Mouse (Mus musculus): ENCODE measurements at regions not wholly inside any gene's neighbourhood (a gene's known extent, or its start where the extent isn't known, plus 50 kb on each side); places are given as distances from the start of the nearest gene placed in this dataset.

- Histone ChIP-seq H3K4me3 (ENCODE audit: low read depth, low read length) (no peak overlapping the region), H3K36me3 (ENCODE audit: control insufficient read depth, insufficient read depth, low read length) (no peaks in the 10 kb centered on the region), H3K27me3 (replicated peaks; ENCODE audit: control insufficient read depth, insufficient read depth, low read length) (no peaks in the 10 kb centered on the region), H3K4me1 (replicated peaks; ENCODE audit: control insufficient read depth, insufficient read depth, low read length) (no peaks in the 10 kb centered on the region), H3K9ac (ENCODE audit: low read length) (no peak overlapping the region), H3K27ac (ENCODE audit: low read depth) (no peak overlapping the region), H3K9me3 (ENCODE audit: control insufficient read depth, low read length) (peaks cover 3% of the 10 kb centered on the region; the same call in 1 of the 2 replicates), H3K4me2 (ENCODE audit: low read length) (no peak overlapping the region)
- DNase-seq (ENCODE audit: low spot score) (no peak), ATAC-seq (replicated peaks; ENCODE audit: low FRiP score, low TSS enrichment, low read depth) (no peak)
- 79% methylated on average over 7 of the region's 7 CpGs for WGBS
Measured at GRCm38 (mm10) chr8:92302694-92303093, 54.7 kb upstream of the Irx5 start.

DNA sequence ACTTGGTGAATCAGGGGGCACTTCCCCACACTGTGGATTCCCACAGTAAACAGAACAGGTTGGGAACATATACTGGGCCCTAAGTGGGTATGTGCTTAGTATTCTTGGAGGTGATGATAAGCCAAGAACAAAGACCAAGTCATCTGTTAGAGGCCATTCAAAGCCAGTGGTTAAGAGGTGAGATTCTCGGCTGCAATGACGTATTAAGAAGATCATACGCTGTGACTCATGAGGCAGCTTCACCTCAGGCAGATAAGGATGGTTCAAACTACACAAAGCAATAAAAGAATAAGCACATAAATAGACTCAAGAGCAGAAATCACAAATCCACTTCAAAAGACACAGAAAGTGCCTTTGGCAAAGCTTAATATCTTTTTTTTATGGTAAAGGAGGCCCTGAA, 56.4 kb upstream of the Irx5 start:
- peaks cover 3% of the 10 kb centered on the region; the same call in 1 of the 2 replicates for H3K9me3 ChIP-seq (ENCODE audit: control insufficient read depth, low read length)
- no peak for DNase-seq (ENCODE audit: low spot score)
- no peaks in the 10 kb centered on the region for H3K36me3 ChIP-seq (ENCODE audit: control insufficient read depth, insufficient read depth, low read length)
- no peak for ATAC-seq (replicated peaks; ENCODE audit: low FRiP score, low TSS enrichment, low read depth)
- no peak overlapping the region for H3K9ac ChIP-seq (ENCODE audit: low read length)
- H3K4me2 ChIP-seq (ENCODE audit: low read length) = no peak overlapping the region
- 87% methylated on average over 3 of the region's 3 CpGs for WGBS
- no peak overlapping the region for H3K27ac ChIP-seq (ENCODE audit: low read depth)
- H3K4me3 ChIP-seq (ENCODE audit: low read depth, low read length) = no peak overlapping the region
- H3K4me1 ChIP-seq (replicated peaks; ENCODE audit: control insufficient read depth, insufficient read depth, low read length) = no peaks in the 10 kb centered on the region
- H3K27me3 ChIP-seq (replicated peaks; ENCODE audit: control insufficient read depth, insufficient read depth, low read length) = no peaks in the 10 kb centered on the region

GRCm38 (mm10) chr8:92286841-92287811, 70.3 kb upstream of the Irx5 start:
- 41% methylated on average over 26 of the region's 26 CpGs for WGBS
- Histone ChIP-seq H3K4me1 (replicated peaks; ENCODE audit: control insufficient read depth, insufficient read depth, low read length) (no peaks in the 10 kb centered on the region), H3K4me3 (ENCODE audit: low read depth, low read length) (no peak overlapping the region), H3K36me3 (ENCODE audit: control insufficient read depth, insufficient read depth, low read length) (no peaks in the 10 kb centered on the region), H3K4me2 (ENCODE audit: low read length) (no peak overlapping the region), H3K27ac (ENCODE audit: low read depth) (no peak overlapping the region), H3K9ac (ENCODE audit: low read length) (no peak overlapping the region), H3K9me3 (ENCODE audit: control insufficient read depth, low read length) (no peaks in the 10 kb centered on the region), H3K27me3 (replicated peaks; ENCODE audit: control insufficient read depth, insufficient read depth, low read length) (peaks cover 14% of the 10 kb centered on the region; the same call in 1 of the 2 replicates)
- ATAC-seq (replicated peaks; ENCODE audit: low FRiP score, low TSS enrichment, low read depth) (no peak), DNase-seq (ENCODE audit: low spot score) (no peak)

- Histone ChIP-seq H3K4me1 (replicated peaks; ENCODE audit: control insufficient read depth, insufficient read depth, low read length) (no peaks in the 10 kb centered on the region), H3K9me3 (ENCODE audit: control insufficient read depth, low read length) (no peaks in the 10 kb centered on the region), H3K27me3 (replicated peaks; ENCODE audit: control insufficient read depth, insufficient read depth, low read length) (no peaks in the 10 kb centered on the region), H3K9ac (ENCODE audit: low read length) (no peak overlapping the region), H3K4me2 (ENCODE audit: low read length) (no peak overlapping the region), H3K4me3 (ENCODE audit: low read depth, low read length) (no peak overlapping the region), H3K27ac (ENCODE audit: low read depth) (no peak overlapping the region), H3K36me3 (ENCODE audit: control insufficient read depth, insufficient read depth, low read length) (no peaks in the 10 kb centered on the region)
- 92% methylated on average over 5 of the region's 5 CpGs for WGBS
- DNase-seq (ENCODE audit: low spot score) (no peak), ATAC-seq (replicated peaks; ENCODE audit: low FRiP score, low TSS enrichment, low read depth) (no peak)
Measured at GRCm38 (mm10) chr8:92275755-92276154, 81.7 kb upstream of the Irx5 start.

- ATAC-seq (replicated peaks; ENCODE audit: low FRiP score, low TSS enrichment, low read depth) (no peak), DNase-seq (ENCODE audit: low spot score) (no peak)
- no peak overlapping the region for H3K4me3 ChIP-seq (ENCODE audit: low read depth, low read length)
- WGBS = 91% methylated on average over 1 of the region's 1 CpGs
- H3K9ac ChIP-seq (ENCODE audit: low read length) = no peak overlapping the region
- H3K9me3 ChIP-seq (ENCODE audit: control insufficient read depth, low read length) = 0 out of 2 replicates have a peak, but pooled peaks cover 5% of the 10 kb centered on the region
- no peaks in the 10 kb centered on the region for H3K27me3 ChIP-seq (replicated peaks; ENCODE audit: control insufficient read depth, insufficient read depth, low read length)
- H3K4me2 ChIP-seq (ENCODE audit: low read length) = no peak overlapping the region
- no peaks in the 10 kb centered on the region for H3K36me3 ChIP-seq (ENCODE audit: control insufficient read depth, insufficient read depth, low read length)
- no peak overlapping the region for H3K27ac ChIP-seq (ENCODE audit: low read depth)
- no peaks in the 10 kb centered on the region for H3K4me1 ChIP-seq (replicated peaks; ENCODE audit: control insufficient read depth, insufficient read depth, low read length)
Measured at GRCm38 (mm10) chr8:92272726-92273125, 84.7 kb upstream of the Irx5 start.

DNA sequence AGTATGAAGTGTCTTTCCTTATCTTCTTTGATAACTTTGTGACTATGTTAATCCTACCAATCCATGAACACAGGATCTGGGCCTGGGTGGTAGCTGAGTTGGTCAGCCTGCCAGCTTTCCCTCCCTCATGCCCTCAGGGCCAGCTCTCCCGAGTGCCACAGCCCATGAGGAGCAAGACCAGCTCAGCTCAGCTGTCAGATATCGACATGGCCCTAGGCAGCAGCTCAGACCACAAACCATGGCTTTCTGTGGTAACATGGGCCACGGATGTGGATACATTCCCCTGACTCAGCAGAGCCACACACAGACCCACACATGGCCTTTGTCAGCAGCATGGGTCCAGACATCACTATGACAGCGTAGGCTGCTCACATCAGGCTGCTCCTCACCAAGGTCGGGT, 85.4 kb upstream of the Irx5 start:
- no peak for ATAC-seq (replicated peaks; ENCODE audit: low FRiP score, low TSS enrichment, low read depth)
- 74% methylated on average over 5 of the region's 5 CpGs for WGBS
- DNase-seq (ENCODE audit: low spot score) = no peak
- Histone ChIP-seq H3K4me3 (ENCODE audit: low read depth, low read length) (no peak overlapping the region), H3K27ac (ENCODE audit: low read depth) (no peak overlapping the region), H3K4me2 (ENCODE audit: low read length) (no peak overlapping the region), H3K36me3 (ENCODE audit: control insufficient read depth, insufficient read depth, low read length) (no peaks in the 10 kb centered on the region), H3K4me1 (replicated peaks; ENCODE audit: control insufficient read depth, insufficient read depth, low read length) (no peaks in the 10 kb centered on the region), H3K9ac (ENCODE audit: low read length) (no peak overlapping the region), H3K27me3 (replicated peaks; ENCODE audit: control insufficient read depth, insufficient read depth, low read length) (no peaks in the 10 kb centered on the region), H3K9me3 (ENCODE audit: control insufficient read depth, low read length) (0 out of 2 replicates have a peak, but pooled peaks cover 5% of the 10 kb centered on the region)

DNA sequence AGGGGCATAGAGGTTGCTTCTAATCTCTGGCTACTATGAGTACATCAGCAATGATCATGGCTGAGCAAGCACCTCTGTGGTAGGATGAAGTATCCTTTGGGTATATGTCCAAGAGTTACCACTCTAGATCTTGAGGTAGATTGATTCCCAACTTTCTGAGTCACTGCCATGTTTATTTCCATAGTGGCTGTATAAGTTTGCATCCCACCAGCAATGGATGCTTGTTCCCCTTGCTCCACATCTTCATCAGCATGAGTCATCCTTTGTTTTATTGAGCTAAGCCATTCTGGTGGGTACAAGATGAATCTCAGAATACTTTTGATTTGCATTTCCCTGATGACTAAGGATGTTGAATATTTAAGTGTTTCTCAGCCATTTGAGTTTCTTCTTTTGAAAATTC, 86.8 kb upstream of the Irx5 start:
- DNase-seq (ENCODE audit: low spot score) (no peak), ATAC-seq (replicated peaks; ENCODE audit: low FRiP score, low TSS enrichment, low read depth) (no peak)
- Histone ChIP-seq H3K9me3 (ENCODE audit: control insufficient read depth, low read length) (0 out of 2 replicates have a peak, but pooled peaks cover 5% of the 10 kb centered on the region), H3K9ac (ENCODE audit: low read length) (no peak overlapping the region), H3K27ac (ENCODE audit: low read depth) (no peak overlapping the region), H3K4me2 (ENCODE audit: low read length) (no peak overlapping the region), H3K4me1 (replicated peaks; ENCODE audit: control insufficient read depth, insufficient read depth, low read length) (no peaks in the 10 kb centered on the region), H3K36me3 (ENCODE audit: control insufficient read depth, insufficient read depth, low read length) (no peaks in the 10 kb centered on the region), H3K27me3 (replicated peaks; ENCODE audit: control insufficient read depth, insufficient read depth, low read length) (peaks cover 7% of the 10 kb centered on the region), H3K4me3 (ENCODE audit: low read depth, low read length) (no peak overlapping the region)

GRCm38 (mm10) chr8:92267415-92267814, 90.0 kb upstream of the Irx5 start:
- Histone ChIP-seq H3K9ac (ENCODE audit: low read length) (no peak overlapping the region), H3K4me1 (replicated peaks; ENCODE audit: control insufficient read depth, insufficient read depth, low read length) (no peaks in the 10 kb centered on the region), H3K4me3 (ENCODE audit: low read depth, low read length) (no peak overlapping the region), H3K4me2 (ENCODE audit: low read length) (no peak overlapping the region), H3K27ac (ENCODE audit: low read depth) (no peak overlapping the region), H3K9me3 (ENCODE audit: control insufficient read depth, low read length) (0 out of 2 replicates have a peak, but pooled peaks cover 5% of the 10 kb centered on the region), H3K36me3 (ENCODE audit: control insufficient read depth, insufficient read depth, low read length) (no peaks in the 10 kb centered on the region), H3K27me3 (replicated peaks; ENCODE audit: control insufficient read depth, insufficient read depth, low read length) (peaks cover 7% of the 10 kb centered on the region)
- DNase-seq (ENCODE audit: low spot score) = no peak
- ATAC-seq (replicated peaks; ENCODE audit: low FRiP score, low TSS enrichment, low read depth) = no peak
- 70% methylated on average over 6 of the region's 6 CpGs for WGBS

GRCm38 (mm10) chr8:92260056-92260455, 97.4 kb upstream of the Irx5 start:
- ATAC-seq (replicated peaks; ENCODE audit: low FRiP score, low TSS enrichment, low read depth) = no peak
- Histone ChIP-seq H3K36me3 (ENCODE audit: control insufficient read depth, insufficient read depth, low read length) (no peaks in the 10 kb centered on the region), H3K4me1 (replicated peaks; ENCODE audit: control insufficient read depth, insufficient read depth, low read length) (no peaks in the 10 kb centered on the region), H3K9ac (ENCODE audit: low read length) (no peak overlapping the region), H3K4me2 (ENCODE audit: low read length) (no peak overlapping the region), H3K4me3 (ENCODE audit: low read depth, low read length) (no peak overlapping the region), H3K27me3 (replicated peaks; ENCODE audit: control insufficient read depth, insufficient read depth, low read length) (no peaks in the 10 kb centered on the region), H3K9me3 (ENCODE audit: control insufficient read depth, low read length) (no peaks in the 10 kb centered on the region), H3K27ac (ENCODE audit: low read depth) (no peak overlapping the region)
- 89% methylated on average over 8 of the region's 8 CpGs for WGBS
- no peak for DNase-seq (ENCODE audit: low spot score)
